Mouse (Mus musculus) adrenal gland, adult 8-10 months (tissue): ENCODE data around the gene Mrps6. TPM values are rescaled to one million over a fixed set of nuclear protein-coding genes. Genes with fewer than 3 reads are reported as not detected.
A peak's percentile ranks its signal among the peaks of the same experiment; 100 is the strongest.
"Not testable (repeated sequence)": the region's sequence is repeated elsewhere in the genome, so short reads cannot be mapped to it uniquely, and the experiment has no call there.

Experiments
- DNase-seq: peaks from one replicate; pipeline ENCODE4 v3.0.0; 2022
- total RNA-seq, 4 experiments: library from RNA; stranded (reverse); gene quantifications; 2 replicates each; pipeline ENCODE4 v1.2.4; 2022

Mrps6 gene
- total RNA-seq, 4 experiments from 2014 or later, result 80.9 to 100 (median 87.2) TPM

GRCm38 (mm10) chr16:92062832-92063231, 4.8 kb downstream of the Mrps6 start:
- no peak for DNase-seq

GRCm38 (mm10) chr16:92064801-92065200, 6.7 kb downstream of the Mrps6 start:
- DNase-seq, result no peak

GRCm38 (mm10) chr16:92070338-92070737, 12.3 kb downstream of the Mrps6 start:
- DNase-seq, result no peak

GRCm38 (mm10) chr16:92076797-92077196, 18.7 kb downstream of the Mrps6 start:
- no peak for DNase-seq

GRCm38 (mm10) chr16:92083771-92084453, 25.8 kb downstream of the Mrps6 start:
- no peak for DNase-seq

GRCm38 (mm10) chr16:92089225-92089624, 31.2 kb downstream of the Mrps6 start:
- no peak for DNase-seq

GRCm38 (mm10) chr16:92091876-92092275, 33.8 kb downstream of the Mrps6 start:
- no peak for DNase-seq

- DNase-seq, result no peak
These were observed 40.4 kb downstream of the Mrps6 start for GRCm38 (mm10) chr16:92098351-92099051.

GRCm38 (mm10) chr16:92099598-92099997, 41.5 kb downstream of the Mrps6 start:
- DNase-seq, result no peak

- DNase-seq, result no peak
These were observed 42.0 kb downstream of the Mrps6 start for GRCm38 (mm10) chr16:92100111-92100510.

- peak; percentile 52 for DNase-seq
These were observed 44.0 kb downstream of the Mrps6 start for GRCm38 (mm10) chr16:92102115-92102514.

GRCm38 (mm10) chr16:92102931-92103330, 44.9 kb downstream of the Mrps6 start:
- DNase-seq, result not testable (repeated sequence)

GRCm38 (mm10) chr16:92103572-92104331, 45.7 kb downstream of the Mrps6 start:
- DNase-seq, result peak; percentile 64

- DNase-seq, result no peak
These were observed 46.2 kb downstream of the Mrps6 start for GRCm38 (mm10) chr16:92104332-92104590.

GRCm38 (mm10) chr16:92104951-92105350, 46.9 kb downstream of the Mrps6 start:
- no peak for DNase-seq

GRCm38 (mm10) chr16:92105631-92106030, 47.6 kb downstream of the Mrps6 start:
- DNase-seq, result no peak

- no peak for DNase-seq
These were observed 49.3 kb downstream of the Mrps6 start for GRCm38 (mm10) chr16:92107346-92107745.

- peak; percentile 65 for DNase-seq
These were observed 56.7 kb downstream of the Mrps6 start for GRCm38 (mm10) chr16:92114706-92115241.

- peak; percentile 53 for DNase-seq
These were observed 57.7 kb downstream of the Mrps6 start for GRCm38 (mm10) chr16:92115611-92116421.

- DNase-seq, result no peak
These were observed 59.5 kb downstream of the Mrps6 start for GRCm38 (mm10) chr16:92117337-92118209.

- no peak for DNase-seq
These were observed 61.0 kb downstream of the Mrps6 start for GRCm38 (mm10) chr16:92119013-92119515.
